Mouse (Mus musculus) brain, embryonic 14.5 days (tissue): ENCODE measurements around the gene Wdr75.

Experiments used
- CTCF ChIP-seq: fragments of 200-500 bp; IDR thresholded peaks from 2 replicates; pipeline ENCODE4 v1.5.1; 2012; ENCODE audit warnings: inconsistent platforms, mild to moderate bottlenecking, moderate library complexity, borderline replicate concordance; ENCODE audit not compliant: insufficient read depth, insufficient read length; ENCODE audit errors: extremely low read depth
- POLR2A ChIP-seq: fragments of 200-500 bp; IDR thresholded peaks from 2 replicates; pipeline ENCODE4 v1.6.1; 2012; ENCODE audit warnings: mild to moderate bottlenecking, inconsistent platforms, borderline replicate concordance; ENCODE audit not compliant: poor library complexity, insufficient read depth, insufficient read length, severe bottlenecking; ENCODE audit errors: extremely low read depth

GRCm38 (mm10) chr1:45868479-45869137, 73.6 kb downstream of the Wdr75 start:
- TF ChIP-seq CTCF (no peak), POLR2A (no peak)
